Mouse (Mus musculus): ENCODE results near the gene Tnrc18.

Tnrc18 gene

DNA sequence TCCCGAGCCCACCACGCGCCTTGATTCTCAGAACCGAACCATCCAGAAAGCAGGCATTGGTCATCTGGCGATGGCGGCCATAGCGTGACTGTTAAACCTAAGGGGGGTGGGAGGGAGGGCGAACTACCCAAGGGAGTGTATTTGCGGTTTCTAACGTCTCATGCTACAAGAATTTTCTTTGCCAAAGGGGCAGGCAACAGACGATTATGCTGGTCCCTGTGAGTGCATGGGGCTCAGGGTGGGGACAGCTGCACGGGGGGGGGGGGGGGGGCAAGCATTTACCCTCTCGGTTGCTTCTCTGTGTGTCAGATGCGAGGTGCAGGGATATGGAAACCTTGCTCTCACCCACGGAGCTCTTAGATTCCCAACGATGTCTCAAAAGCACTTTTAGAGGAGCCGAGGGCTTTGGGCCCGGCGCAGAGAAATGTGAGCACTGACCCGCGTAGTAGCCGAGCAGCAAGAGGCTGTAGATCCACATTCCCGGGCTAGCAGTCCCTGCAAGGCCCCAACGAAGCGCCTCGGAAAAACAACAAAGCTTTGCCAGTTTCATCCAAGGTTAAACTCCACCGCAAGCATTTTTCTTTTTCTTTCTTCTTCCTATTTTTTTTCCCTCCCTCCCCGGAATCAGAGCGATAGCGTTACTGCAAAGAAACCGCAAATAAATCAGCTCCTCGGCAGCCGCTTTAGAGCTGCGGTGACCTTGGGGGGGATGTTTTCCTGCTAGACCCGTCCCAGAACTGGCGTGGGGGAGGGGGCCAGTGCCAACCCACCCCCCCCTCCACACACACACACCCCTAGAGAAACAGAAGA lies 5.0 kb upstream of the Tnrc18 start:
- DNase-seq, result peak; percentile 57 to 63

DNA sequence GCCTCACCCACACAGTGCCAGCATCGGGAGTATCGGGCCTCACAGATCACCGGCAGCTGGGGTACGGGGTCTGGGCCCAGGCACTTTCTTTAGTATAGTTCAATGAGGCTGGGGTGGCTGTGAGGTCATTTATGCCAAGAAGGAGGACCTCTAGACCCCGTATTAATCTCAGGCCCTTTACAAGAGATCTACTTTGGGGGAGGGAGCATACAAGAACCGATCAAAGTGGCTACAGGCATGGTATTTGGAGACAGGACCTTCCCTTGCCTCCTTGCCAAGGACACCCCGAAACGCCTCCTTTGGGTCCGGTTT lies 4.5 kb upstream of the Tnrc18 start:
- no peak for DNase-seq

DNA sequence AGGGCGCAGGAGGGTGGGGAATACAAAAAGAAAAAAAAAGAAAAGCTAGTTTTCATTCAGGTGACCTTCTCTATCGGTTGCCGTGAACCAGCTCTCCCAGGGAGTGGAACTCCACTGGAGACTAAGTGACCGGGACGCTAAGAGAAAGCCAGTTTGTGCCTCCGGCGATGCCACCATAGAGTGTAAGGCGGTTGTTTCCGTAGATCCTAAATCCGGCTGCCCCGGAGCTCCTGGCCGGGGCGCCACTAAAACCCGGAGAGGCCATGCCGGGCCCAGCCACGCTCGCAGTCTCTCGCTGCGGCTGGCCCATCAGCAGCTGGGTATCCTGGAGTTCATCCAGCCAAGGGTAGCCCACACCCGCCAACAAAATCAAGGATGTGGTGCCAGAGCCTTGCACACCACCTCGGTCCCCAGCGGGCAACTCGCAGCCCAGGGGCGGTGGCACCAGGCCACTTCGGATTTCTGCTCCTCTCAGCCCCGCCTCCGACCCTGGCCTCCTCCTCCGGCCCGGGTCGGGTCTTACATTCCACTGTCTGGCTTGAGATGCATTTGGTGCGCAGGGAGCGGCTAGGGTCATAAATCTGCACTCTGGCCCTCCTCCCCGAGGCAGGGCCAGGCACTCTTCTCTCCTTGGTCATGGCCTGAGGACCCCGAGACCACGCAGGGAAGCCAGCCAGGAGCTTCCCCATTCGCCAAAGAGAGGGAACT lies 4.0 kb upstream of the Tnrc18 start:
- DNase-seq, result peak; percentile 89 to 90

DNA sequence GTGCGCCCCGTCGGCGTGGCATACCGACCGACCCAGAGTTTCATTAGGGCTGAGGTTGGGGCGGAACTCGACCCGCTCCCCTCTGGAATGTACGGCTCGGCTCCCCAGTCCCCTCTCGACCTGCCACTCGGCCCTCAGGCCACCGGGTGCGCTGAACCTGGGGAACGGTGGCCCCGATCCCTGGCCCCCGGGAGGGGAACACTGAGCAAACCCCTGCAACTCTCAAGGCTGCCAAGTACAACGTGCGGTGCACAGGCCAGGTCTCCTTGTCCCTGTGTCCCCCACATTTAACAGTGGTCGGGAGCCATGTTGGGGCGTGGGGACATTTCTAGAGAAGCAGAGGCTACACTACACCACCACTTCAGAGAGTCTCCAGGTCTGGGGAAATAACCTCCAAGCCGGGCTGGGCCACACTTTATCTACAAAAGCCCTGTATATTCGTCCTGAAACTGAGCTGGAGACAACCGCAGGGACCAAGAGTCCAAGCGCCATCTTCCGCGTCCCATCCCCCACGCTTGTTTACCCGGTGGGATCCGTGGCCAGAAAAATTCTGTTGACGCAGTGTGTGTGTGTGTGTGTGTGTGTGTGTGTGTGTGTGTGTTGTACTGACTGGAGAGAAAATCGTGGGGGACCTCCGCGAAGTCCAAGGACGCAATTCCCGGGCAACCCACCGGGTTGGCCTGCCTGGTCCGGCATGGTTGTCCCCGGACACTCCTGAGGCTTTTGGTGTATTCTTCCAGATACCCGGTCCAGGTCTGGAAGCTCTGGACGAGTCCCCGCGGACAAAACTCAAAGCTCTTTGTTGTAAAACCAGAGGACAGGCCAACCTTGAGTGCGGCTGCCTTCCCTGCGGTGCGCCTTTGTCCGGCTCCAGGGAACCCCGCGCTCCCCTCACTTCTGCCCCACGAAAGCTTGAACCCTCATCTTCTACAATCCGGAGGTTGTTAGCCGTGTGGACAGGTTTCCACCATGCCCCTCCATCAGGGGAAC lies 3.1 kb upstream of the Tnrc18 start:
- DNase-seq, result peak; percentile 89 to 95

DNA sequence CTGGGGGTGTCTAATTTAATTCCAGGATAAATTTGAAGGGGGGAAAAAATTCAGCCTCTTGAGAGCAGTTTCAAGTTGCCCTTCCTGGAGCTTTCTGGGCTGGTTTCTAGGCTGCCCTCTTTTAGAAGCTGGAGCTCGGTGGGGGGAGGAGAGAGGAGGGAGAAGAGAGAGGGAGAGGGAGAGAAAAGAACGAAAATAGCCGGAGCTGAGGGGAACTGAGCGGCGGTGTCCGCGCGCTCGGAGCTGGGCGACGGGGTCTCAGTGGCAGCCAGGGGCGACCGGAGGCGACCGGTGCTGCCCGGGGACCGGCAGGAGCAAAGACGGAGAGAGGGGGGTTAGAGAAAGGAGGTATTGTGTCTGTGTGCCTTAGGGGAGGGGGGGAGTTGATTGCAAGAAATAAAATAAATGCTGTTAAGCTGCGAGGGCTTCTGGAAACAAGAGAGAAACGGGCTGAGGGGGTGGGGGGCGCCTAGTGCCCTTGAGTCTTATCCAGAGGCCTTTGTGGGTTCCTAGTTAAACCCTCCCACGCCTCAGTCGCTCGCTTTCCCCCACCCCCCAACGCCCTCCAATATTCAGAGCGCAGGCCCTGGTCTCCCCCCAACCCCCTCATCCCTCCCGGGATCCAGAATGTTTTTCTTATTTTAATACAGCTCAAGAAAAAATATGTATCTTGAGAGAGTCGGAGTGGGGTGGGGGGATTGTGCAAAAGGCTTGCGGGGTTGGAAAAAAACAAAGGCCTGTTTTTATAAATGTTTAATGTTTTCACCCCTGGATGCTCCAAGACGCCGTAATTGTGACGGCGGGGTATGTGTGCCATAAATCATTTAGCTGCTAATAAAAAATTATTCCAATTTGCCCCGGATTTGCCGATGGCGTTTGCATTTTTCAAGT lies 2.2 kb upstream of the Tnrc18 start:
- DNase-seq, result peak; percentile 81 to 85

DNA sequence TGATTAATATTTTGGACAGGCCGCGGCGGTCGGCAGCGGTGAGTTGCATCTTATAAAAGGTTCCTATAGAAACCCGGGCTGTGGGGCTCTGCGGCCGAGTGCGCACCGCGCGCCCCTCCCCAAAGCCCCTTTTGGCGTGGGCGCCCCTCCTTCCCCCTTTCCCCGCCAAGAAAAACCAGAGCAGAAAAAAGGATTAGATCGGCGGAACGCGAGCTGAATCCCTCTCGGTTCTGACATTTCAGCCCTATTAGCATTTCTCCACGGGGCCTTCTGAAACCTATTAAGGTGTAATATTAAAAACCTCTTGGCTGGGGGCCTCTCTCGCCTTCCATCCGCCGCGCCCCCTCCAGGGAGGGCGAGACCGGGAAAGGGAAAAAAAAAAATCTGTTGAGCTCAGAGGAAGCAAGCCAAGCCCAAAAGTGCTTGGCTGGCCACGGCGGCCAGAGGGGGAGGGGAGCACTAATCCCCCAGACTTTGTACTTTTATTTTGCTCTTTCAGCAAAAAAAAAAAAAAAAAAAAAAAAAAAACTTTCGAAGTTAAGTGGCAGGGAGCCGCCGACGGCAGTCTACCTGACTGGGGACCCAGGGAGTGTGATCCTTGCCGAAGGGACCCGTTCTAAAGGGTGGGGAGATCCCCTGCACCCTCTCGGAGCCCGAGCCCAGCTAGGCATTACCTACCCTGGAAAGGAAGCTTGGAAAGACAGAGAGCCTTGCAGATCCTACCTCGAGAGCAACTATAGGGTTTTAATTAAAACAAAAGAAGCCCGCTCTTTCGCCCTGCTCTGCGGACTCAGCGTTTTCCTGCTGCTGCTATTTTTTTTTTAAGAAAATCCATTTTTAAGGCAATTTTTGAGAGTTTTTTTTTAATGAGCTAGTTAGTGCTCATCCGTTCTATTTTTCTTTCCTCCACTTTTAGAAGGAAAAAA lies 1.2 kb upstream of the Tnrc18 start:
- peak; percentile 82 to 84 for DNase-seq

DNA sequence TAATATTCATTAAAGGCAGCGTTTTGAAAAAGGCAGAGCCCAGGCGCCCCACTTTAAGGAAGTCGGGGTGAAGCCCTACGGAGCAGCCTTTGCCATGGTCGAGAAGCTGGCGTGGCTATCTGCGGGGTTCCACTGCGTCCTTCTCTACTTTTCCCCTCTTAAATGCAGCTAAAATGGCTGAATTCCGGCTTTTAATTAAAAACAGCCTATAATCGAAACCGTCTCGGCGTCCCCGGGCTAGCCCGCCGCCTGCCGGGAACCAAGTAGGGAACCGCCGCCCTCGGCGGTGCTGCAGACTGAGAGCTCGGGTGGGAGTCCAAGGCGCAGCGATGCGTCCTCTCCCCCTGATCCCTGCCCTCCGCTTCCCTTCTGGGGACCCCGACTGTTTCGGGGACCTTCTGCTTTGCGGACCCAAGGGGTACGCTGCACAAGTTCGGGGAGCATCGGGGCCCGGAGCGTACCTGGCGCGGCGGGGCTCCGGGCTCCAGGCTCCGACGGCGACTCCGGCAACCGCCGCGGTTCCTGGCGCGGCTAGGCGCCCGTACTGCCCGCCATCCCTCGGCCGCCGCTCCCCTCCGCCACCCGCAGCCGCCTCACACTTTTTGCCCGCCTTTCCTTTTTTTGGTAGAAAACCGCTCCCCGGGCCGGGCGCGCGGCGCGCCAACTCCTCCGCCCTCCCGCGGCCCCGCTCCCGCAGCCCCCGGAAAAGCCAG lies 495 bp downstream of the Tnrc18 start:
- peak; percentile 78 to 86 for DNase-seq

DNA sequence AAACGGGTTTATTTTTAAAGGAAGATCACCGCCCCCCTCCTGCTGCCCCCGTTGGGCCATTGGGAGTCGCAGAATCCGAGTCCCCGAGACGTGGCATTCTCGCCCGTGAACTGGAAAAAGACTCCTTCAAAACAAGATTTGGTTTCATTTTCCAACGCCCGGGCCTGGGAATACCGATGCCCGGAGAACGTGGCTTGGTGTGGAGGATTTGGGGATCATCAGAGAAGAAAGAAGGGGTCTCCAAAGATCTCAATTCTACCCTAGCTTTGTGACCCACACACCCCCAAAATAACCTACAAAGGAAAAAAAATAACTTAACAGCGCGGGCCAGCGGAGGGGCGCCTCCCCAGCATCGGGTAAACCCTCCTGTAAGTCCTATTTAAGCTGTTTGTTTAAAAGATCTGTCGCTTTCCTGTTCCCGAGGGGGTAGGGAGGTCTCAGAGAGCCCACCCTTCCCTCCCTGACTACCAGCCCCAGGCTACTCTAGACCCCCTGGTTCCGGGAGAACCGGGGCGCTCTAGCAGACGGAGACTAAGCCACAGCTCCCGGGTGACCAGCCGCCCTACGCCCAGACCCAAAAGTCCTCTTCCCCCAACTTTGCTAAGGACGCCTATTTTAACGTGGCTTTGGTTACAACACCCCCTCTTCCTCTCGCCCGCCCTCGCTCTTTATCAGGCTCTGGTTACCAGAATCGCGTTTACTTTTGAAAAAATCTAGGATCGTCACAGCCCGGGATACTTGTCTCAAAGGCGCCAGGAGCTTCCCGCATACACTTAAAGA lies 1.2 kb downstream of the Tnrc18 start:
- DNase-seq, result peak; percentile 50 to 59

DNA sequence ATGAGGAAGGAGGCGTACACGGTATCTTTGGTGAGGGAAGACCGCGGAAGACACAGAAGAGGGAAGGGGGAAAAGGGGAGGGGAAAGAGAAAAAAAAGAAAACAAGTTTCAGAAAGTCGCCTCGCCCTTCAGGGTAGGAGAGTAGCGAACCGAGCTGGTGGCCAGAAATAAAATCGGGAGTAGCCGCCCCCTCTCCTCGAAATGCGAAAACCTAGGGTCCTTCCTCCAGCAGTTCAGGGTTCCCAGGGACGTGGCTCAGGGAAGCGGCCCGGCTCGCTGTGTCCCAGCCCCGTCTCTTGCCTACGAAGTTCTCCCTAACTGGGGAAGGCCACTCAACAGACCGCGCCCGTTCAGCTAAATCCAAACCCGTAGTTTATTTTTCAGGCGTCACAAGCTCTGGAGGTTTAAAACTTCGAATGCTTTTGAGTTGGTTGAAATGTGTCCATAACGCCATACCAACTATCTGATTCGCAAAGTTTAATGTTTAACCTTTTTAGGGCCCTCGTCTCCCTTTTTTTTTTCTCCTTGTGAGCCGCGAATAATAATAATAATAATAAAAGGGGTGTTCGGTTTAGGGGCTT lies 2.0 kb downstream of the Tnrc18 start:
- DNase-seq, result peak; percentile 41 to 55

DNA sequence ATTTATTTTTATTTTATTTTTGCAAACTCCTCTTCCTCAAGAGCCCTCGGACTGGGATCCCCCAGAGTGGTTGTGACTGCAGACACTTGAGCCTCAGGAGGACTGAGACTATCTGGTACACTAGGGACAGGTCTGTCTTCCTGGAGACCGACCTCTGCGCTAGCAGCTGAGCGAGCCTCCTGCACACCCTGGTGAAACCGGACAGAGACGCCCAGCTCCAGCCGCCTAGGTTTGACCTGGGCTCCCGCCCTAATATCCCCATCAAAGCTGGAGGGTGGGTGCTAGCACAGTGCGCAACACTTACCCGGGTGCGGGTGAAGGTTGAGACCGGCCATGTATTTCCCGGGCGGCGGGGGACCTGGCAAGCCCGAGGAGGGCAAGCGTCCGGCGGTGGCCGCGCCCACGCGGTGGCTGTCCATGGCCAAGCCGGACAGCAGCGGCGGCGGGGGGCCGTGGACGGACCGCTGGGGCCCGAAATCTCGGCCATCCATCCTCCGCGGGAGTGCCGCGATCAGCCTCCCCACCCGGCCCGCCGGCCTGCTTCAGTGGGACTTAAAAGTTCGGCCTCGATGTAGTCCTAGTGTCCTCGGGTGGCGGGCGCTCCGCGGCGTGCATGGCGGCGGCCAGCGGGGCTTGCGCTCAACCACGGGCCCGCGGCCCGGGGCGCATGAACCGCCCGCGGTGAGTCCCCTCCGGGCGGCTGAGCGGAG lies 2.6 kb downstream of the Tnrc18 start:
- DNase-seq, result peak; percentile 54 to 66

DNA sequence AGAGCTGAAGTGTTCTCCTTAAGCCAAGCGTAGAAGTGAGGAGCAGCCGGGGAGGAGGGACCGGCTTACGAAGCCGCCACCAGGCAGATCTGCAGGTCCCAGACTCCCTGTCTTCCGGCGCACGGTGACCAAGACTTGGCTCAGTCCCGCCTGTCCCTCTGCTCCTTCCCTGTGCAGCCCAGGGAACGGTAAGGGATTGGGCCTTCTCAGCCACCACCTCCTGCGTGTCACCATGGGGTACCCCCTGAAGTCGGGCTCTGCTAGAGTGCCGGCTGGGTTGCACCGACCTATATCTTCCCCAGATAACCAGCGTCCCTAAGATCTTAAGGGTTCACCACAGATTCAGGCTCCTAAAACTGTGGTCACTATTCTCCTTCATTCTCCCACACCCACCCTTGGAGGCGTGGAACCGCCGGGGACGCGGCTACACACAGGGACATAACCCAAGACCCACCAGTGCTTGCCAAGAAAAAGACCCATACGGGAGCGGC lies 3.3 kb downstream of the Tnrc18 start:
- DNase-seq, result peak; percentile 61 to 62

DNA sequence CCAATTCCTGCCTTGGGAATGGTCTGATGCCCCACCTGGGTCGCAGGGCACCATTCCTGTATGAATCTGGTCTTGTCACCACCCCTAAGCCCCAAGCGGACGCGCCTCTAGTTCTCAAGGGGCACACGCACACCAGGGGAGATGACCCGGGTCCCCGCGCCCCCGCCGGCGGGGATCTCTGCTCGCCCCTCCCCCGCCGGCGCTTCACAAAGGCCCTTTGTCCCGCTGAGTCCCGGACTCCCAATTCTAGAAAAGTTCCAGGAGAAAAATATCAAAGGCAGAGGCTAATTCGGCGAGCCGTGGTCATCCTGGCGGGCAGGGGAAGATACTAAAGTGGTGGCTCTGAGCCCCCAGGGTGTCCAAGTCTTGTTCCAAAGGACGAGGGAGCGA lies 3.7 kb downstream of the Tnrc18 start:
- DNase-seq, result peak; percentile 36 to 45

DNA sequence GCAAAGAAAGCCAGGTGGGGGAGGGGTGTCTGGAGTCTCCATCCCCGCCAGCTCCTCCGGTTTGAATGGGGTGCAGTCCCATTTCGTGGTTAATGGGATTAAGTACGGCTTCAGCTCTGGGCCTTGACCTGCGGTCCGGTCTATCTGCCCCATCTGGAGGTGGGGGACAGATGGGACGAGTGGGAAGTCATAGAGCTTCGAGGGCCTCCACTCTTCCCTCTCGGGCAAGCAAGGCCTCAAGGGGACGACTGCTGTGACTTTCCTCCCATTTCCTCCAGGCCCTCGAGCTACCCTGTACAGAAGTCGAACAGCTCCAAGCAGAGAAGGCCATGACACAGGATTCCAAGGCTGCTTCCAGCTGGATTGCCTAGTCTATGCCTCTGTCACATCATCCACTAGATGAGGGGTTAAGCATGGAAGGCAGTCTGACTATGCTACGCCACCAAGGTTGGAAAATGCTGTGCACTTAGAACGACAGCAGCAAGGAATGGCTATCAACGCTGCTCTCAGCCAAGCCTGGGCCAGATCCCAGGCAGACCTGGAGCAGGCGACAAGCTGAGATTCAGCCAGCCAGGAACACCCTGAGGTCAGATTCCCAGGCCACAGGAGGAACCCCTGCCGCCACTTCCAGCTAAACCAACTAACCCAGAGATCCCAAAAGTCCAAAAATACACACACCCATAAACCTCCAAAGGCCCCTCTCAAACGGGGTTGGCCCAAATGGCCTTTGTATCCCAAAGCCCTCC lies 4.3 kb downstream of the Tnrc18 start:
- DNase-seq, result peak; percentile 42 to 61

DNA sequence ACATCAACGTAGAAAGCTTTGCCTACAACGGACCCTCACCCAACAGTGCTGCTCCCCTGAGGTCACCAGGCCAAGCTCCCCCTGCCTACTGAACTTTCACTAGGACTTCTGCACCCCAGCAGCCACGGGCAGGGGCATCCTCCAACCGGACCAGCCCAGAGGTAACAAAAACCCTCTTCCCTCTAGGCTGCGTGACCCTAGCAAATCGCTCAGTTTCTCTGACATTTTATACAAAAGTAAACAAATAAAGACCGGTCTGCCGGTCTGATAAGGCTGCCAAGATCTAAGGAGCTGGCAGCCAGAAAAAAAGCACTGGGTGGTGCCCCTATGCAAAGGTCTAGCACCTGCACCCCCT lies 4.9 kb downstream of the Tnrc18 start:
- no peak for DNase-seq

DNA sequence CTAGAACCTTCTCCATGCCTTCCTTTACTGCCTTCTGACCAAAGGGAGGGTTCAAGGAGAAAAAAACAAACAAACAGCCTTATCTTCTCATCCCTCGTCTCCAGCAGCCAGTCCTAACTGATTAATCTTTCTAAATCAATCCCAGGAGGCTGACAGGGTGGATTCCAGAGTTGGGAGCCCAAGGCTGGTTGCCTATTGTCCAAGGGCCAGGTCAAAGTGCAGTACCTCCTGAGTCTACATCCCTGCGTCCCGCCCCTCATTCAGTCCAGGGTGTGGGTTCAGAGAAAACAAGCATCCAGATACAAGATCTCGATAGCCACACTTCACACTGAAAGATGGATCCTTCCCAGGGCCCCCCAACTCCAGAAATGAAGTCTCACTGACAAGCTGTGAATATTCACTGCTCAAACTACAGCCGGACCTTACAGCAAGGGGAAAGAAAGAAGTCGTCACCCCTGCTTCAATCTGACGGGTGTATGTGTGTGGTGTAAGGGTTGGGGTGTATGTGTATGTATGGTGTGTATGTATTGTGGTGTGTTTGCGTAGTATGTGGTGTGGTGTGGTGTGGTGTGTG lies 5.5 kb downstream of the Tnrc18 start:
- DNase-seq, result no peak

DNA sequence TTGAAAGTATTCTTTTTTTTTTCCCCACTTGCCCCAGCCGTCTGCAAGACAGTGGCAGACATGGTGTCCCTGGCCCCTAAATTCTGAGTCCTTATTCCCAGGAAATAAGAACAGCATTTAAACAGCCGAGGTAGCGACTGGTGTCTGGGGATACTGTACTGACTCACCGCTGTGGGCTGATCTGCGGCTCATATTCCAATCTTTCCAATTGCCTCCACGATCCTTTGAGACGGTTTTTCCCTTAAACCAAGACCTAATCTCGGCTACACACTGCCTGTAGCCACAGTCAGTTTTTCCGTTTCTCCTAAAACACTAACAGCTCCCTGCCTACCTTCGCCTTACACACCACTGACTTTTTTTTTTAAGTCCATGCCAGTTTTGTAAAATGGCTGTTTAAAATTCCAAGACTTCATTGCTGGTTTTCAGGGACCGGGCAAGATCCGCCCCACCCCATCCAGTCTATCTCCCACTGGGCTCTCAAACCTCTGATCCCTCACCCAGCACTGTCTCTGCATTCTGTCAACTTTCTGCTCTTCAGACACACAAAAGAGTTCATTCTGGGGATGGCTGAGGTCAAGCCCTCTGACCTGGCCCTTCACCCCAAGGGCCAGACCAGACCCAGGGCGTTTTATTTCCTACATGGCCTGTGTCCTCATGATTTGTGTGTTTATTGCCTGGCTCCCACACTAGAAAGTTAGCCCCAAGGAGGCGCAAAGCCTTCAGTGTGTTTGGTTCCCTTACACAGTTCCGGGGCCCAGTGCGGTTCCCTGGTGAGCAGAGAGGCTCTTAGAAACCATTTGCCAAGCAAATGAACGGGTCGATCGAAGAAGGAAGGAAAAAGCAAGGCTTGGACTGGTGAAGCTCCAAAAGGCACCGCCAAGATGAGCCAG lies 6.5 kb downstream of the Tnrc18 start:
- DNase-seq, result no peak

Data from cerebellum, postnatal 14 days (tissue).